Mouse (Mus musculus) E14TG2a.4 (cell line): Measurements from ENCODE around the gene Nudt8.
A peak's percentile ranks its signal among the peaks of the same experiment; 100 is the strongest.

Experiments
- H3K27me3 ChIP-seq: 2 replicates; pipeline ENCODE4 v1.6.1; 2014; ENCODE audit warnings: low read length, control low read depth; ENCODE audit not compliant: insufficient read depth
- H3K36me3 ChIP-seq: 2 replicates; pipeline ENCODE4 v1.6.1; 2014; ENCODE audit warnings: low read length, control low read depth; ENCODE audit not compliant: insufficient read depth
- H3K4me1 ChIP-seq: replicated peaks from 2 replicates; pipeline ENCODE4 v1.6.1; 2014; ENCODE audit warnings: low read depth, low read length, control low read depth
- H3K4me3 ChIP-seq: replicated peaks from 2 replicates; pipeline ENCODE4 v1.5.1; 2014; ENCODE audit warnings: mild to moderate bottlenecking, low read length
- H3K9me3 ChIP-seq: 2 replicates; pipeline ENCODE4 v1.6.1; 2014; ENCODE audit warnings: low read length, control low read depth
- CTCF ChIP-seq: conservative IDR thresholded peaks from 2 replicates; pipeline ENCODE4 v1.5.1; 2014; ENCODE audit warnings: low read length
- NANOG ChIP-seq: IDR thresholded peaks from 2 replicates; pipeline ENCODE4 v1.6.1; 2014; ENCODE audit warnings: borderline replicate concordance, low read length, mixed read lengths
- POU5F1 ChIP-seq: IDR thresholded peaks from 2 replicates; pipeline ENCODE4 v1.6.1; 2014; ENCODE audit warnings: low read length, borderline replicate concordance

Nudt8 gene

GRCm38 (mm10) chr19:3994932-3995331 is 5.4 kb upstream of the Nudt8 start:
- Histone ChIP-seq H3K27me3 (no peaks in the 10 kb centered on the region; the same call in 1 of the 2 replicates), H3K36me3 (no peaks in the 10 kb centered on the region), H3K4me3 (no peak overlapping the region), H3K4me1 (peaks cover 34% of the 10 kb centered on the region), H3K9me3 (no peaks in the 10 kb centered on the region)
- no peak for TF ChIP-seq NANOG
- TF ChIP-seq CTCF = no peak
- TF ChIP-seq POU5F1 = no peak

- Histone ChIP-seq H3K9me3 (no peaks in the 10 kb centered on the region), H3K27me3 (no peaks in the 10 kb centered on the region; the same call in 1 of the 2 replicates), H3K4me1 (peaks cover 34% of the 10 kb centered on the region), H3K36me3 (no peaks in the 10 kb centered on the region), H3K4me3 (no peak overlapping the region)
- TF ChIP-seq NANOG (no peak), POU5F1 (no peak), CTCF (no peak)
These were observed 4.9 kb upstream of the Nudt8 start for GRCm38 (mm10) chr19:3995505-3995904.

- TF ChIP-seq CTCF = no peak
- no peak for TF ChIP-seq POU5F1
- no peak for TF ChIP-seq NANOG
- Histone ChIP-seq H3K9me3 (no peaks in the 10 kb centered on the region), H3K36me3 (no peaks in the 10 kb centered on the region)
These were observed 4.3 kb upstream of the Nudt8 start for GRCm38 (mm10) chr19:3996106-3996505.

GRCm38 (mm10) chr19:3996747-3997146 is 3.6 kb upstream of the Nudt8 start:
- H3K4me3 ChIP-seq = no peak overlapping the region
- H3K9me3 ChIP-seq = no peaks in the 10 kb centered on the region
- H3K36me3 ChIP-seq = peaks cover under 1% of the 10 kb centered on the region
- peaks cover 44% of the 10 kb centered on the region for H3K4me1 ChIP-seq
- no peaks in the 10 kb centered on the region; the same call in 1 of the 2 replicates for H3K27me3 ChIP-seq
- TF ChIP-seq CTCF (no peak), NANOG (no peak), POU5F1 (no peak)

More at GRCm38 (mm10) chr19:3996106-3996505, 4.3 kb upstream of the Nudt8 start:
- no peaks in the 10 kb centered on the region; the same call in 1 of the 2 replicates for H3K27me3 ChIP-seq
- H3K4me3 ChIP-seq = no peak overlapping the region
- H3K4me1 ChIP-seq = peaks cover 38% of the 10 kb centered on the region

GRCm38 (mm10) chr19:3997231-3997630 is 3.1 kb upstream of the Nudt8 start:
- peaks cover 5% of the 10 kb centered on the region for H3K36me3 ChIP-seq
- TF ChIP-seq POU5F1 (no peak), CTCF (no peak), NANOG (no peak)
- H3K27me3 ChIP-seq = no peaks in the 10 kb centered on the region; the same call in 1 of the 2 replicates
- H3K4me3 ChIP-seq = no peak overlapping the region
- H3K9me3 ChIP-seq = no peaks in the 10 kb centered on the region
- peaks cover 48% of the 10 kb centered on the region for H3K4me1 ChIP-seq

- Histone ChIP-seq H3K36me3 (peaks cover 5% of the 10 kb centered on the region), H3K4me1 (peaks cover 50% of the 10 kb centered on the region), H3K4me3 (no peak overlapping the region), H3K9me3 (no peaks in the 10 kb centered on the region), H3K27me3 (no peaks in the 10 kb centered on the region; the same call in 1 of the 2 replicates)
- TF ChIP-seq POU5F1 (no peak), NANOG (no peak), CTCF (no peak)
These were observed 2.0 kb upstream of the Nudt8 start for GRCm38 (mm10) chr19:3998335-3998734.

GRCm38 (mm10) chr19:3999121-3999730 is 1.2 kb upstream of the Nudt8 start:
- H3K4me3 ChIP-seq = peak overlapping the region; percentile 95
- H3K36me3 ChIP-seq = peaks cover 5% of the 10 kb centered on the region
- H3K27me3 ChIP-seq = no peaks in the 10 kb centered on the region; the same call in 1 of the 2 replicates
- H3K9me3 ChIP-seq = no peaks in the 10 kb centered on the region
- peaks cover 59% of the 10 kb centered on the region for H3K4me1 ChIP-seq
- TF ChIP-seq NANOG = no peak
- TF ChIP-seq CTCF = no peak
- no peak for TF ChIP-seq POU5F1

GRCm38 (mm10) chr19:4000949-4001525 is 657 bp downstream of the Nudt8 start:
- Histone ChIP-seq H3K4me3 (peak overlapping the region; percentile 95), H3K36me3 (peaks cover 19% of the 10 kb centered on the region), H3K9me3 (no peaks in the 10 kb centered on the region), H3K4me1 (peaks cover 71% of the 10 kb centered on the region), H3K27me3 (no peaks in the 10 kb centered on the region; the same call in 1 of the 2 replicates)
- TF ChIP-seq POU5F1 = no peak
- no peak for TF ChIP-seq NANOG
- no peak for TF ChIP-seq CTCF
